Mouse (Mus musculus): ENCODE data around the gene Mroh2a.
"Not testable (repeated sequence)": the region's sequence is repeated elsewhere in the genome, so short reads cannot be mapped to it uniquely, and the experiment has no call there.

Gene Mroh2a

DNA sequence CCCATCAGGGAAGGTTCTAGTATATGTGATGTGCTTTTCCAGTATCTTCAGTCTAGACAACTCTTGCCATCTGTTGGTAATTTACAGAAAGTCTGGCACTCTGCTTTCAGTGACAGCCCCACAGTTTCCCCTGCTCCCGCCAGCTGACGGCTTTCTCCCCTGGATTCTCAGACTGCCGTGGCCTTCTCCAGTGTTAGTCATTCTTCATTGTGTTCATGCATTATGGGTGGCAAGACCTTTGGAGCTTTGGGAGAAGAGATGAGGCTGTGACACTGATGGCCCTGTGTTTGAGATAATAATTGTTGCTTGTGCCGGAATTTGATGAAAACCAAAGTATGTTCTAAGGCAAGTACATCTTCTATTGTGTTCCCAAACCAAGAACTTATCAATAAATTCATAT lies 8.2 kb upstream of the Mroh2a start:
- no peak for DNase-seq (ENCODE audit: low read depth, low spot score)

DNA sequence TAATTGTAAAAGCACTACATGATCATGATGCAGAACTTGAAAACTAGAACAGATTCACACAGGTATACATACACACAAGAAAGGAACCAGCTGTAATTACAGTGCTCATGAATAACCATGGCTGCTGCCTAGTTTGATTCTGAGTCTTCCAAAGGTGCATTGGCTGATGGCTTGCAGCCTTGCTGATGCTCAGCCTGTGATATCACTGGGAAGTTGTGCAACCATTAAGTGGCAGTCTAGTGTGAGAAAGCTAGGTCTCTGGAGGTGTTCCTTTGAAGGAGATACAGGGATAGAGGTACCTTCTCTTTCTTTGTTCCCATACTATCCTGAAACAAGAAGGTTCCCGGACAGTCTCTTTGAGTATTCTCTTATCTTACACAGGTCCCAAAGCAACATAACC lies 7.7 kb upstream of the Mroh2a start:
- no peak for DNase-seq (ENCODE audit: low read depth, low spot score)

DNA sequence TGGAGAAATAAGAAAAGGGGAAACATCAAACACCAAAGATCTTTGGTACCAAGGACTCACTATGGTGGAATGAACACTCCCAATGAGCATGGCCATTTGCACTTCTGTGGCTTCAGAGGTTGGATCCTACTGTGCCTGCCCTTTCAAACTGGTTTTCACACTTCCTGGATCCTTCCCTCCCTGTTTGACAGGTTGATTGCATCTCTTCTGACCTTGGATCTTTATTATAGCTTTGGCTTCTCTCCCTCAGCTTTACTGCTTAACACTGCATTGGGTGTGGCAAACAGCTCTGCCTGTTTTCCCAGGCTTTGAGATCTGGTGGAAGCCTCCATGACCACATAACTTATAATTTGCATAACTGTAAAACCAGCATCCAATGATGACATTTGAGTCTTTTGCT lies 6.5 kb upstream of the Mroh2a start:
- no peak for DNase-seq (ENCODE audit: low read depth, low spot score)

DNA sequence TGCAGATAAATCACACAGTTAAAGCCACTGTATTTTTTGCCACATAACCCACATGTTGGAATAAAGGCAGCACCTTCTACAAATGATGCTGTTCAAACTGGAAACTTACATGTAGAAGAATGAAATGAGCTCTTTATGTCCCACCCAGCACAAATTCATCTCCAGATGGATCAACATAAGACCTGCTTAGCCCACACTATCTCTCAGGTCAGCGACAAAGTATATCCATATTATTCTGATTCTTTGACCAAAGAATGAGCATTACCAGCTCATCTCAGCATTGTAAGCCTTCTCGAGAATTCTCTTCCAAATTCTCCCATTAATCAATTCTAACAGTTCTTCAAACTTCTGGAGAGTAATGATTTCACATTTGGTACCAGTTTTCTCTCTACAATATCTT lies 4.6 kb upstream of the Mroh2a start:
- DNase-seq (ENCODE audit: low read depth, low spot score) = no peak

DNA sequence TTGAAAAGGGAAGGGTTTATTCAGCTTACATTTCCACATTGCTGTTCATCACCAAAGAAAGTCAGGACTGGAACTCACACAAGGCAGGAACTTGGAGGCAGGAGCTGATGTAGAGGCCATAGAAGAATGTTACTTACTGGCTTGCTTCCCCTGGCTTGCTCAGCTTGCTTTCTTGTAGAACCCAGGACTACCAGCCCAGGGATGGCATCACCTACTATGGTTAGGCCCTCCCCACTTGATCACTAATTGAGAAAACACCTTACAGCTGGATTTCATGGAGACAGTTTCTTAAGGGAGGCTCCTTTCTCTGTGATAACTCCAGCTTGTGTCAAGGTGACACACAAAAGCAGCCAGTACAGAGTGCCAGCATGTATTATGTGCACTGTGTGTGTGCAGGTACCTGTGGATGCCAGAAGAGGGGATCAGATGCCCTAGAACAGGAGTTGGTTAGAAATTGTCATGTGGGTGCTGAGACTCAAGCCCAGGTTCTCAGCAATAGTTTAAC lies 3.7 kb upstream of the Mroh2a start:
- DNase-seq (ENCODE audit: low read depth, low spot score) = not testable (repeated sequence)

DNA sequence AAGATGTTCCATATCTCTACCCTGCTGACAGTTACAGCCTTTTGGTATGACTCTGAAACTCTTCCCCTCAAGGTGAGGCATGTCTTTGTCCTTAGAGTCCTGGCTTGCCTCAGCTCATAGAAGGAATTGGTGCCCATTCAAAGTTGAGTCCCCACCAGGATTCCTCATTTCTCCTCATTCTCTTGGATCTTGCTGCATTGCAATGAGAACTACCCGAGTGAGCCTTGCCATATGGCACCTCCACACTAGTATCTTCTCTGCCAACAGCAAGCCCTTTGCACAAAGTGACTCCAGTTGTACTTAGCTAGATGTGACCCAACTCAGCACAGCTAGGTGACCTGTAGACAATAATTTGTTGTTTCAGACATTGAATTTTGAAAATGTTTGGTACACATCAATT lies 3.2 kb upstream of the Mroh2a start:
- DNase-seq (ENCODE audit: low read depth, low spot score) = no peak

DNA sequence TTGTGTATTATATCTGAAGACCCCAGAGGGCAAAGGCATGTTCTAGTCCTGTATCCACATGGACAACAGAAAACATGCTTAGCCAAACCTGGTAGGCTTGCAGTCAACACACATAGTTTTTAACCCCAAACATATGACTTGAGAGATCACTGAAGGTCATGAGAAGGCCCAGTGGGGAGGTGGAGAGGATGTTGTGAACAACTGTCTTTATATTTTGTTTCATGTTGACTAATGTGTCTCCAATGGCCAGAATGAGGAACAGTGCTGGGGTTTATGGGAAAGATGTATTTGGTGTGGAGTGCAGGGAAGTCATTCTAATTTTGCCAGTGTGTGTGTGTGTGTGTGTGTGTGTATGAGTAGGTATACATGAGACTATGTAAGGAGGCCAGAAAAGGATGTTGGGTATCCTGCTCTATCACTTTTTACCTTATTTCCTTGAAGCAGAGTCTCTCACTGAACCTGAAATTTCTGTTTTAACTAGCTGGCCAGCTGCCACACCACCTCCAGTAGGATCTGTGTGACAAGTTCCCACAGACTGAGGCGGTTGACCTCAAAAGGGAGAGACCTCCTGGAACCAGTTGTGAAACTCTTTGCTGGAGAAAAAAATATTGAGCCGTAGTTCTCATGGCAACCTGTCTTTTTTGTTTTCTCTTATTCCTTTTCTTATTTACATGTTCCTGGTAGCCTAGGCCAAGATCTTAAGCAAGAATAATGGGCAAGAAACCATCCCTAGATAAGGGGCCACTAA lies 2.6 kb upstream of the Mroh2a start:
- no peak for DNase-seq (ENCODE audit: low read depth, low spot score)

DNA sequence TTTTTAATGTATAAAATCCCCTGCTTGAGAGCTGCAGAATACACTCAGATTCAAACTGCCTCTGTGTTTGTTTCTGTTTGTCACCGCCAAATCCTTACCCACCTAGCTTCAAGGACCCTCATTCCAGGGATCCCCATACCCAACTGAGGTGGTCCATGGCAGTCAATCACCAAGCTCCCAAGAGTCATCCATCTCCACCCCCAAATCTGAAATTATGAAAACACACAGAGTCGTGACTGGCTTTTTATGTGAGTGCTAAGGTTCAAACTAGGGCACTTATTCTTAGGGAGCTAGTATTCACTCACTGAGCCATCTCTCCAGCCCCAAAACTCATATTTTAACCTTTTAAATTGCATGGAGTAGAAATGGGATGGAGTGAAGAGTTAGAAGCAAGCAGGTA lies 1.5 kb upstream of the Mroh2a start:
- not testable (repeated sequence) for DNase-seq (ENCODE audit: low read depth, low spot score)

DNA sequence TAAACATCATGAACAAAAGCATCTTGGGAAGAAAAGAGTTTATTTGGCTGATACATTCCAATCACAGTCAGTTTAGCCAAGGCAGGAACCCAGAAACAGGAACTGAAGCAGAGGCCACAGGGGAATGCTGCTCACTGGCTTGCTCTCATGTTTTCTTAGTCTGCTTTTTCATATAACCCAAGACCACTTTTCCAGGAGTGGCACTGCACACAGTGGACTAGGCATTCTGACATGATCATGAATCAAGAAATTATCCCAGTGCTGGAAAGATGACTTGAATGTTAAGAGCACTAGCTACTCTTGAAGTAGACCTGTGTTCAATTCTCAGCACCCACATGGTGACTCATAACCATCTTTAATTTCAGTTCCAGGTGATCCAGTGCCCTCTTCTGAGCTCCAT lies 1.0 kb upstream of the Mroh2a start:
- DNase-seq (ENCODE audit: low read depth, low spot score) = no peak

DNA sequence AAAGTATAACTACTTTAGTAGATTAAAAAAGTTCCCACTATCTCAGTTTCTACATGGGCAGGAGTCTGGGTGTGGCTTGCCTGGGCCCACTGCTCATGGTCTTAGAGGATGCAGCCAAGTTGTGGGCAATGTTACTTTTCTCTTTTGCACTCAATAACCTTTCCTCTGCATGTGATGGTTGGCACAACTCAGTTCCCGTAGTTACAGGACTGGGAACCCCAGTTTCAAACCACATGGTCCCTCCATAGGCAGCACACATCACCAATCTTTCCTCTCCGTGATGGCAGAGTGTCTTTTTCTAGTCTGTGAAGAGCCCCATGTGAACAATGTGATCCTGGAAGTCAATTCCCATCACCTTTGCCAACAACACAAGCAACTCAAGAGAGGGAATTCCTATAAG lies 696 bp downstream of the Mroh2a start:
- DNase-seq (ENCODE audit: low read depth, low spot score) = no peak

DNA sequence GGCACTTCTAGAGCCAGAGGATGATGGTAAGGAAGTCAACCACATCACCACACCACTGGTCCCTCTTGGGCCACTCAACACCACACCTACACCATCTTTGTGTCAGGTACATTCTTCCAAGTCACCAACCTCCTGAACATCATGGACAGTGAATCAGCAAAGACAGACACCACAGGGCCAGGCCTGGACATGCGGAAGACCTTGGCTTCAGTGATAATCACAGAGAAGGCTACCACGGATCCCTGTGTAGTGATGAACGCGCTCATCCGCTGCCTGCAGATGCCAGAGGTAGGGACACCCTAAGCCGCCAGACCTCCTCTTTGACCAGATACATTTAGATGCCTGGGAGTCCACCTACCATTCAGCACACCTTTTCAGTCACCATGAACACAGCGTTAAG lies 1.3 kb downstream of the Mroh2a start:
- DNase-seq (ENCODE audit: low read depth, low spot score) = no peak

DNA sequence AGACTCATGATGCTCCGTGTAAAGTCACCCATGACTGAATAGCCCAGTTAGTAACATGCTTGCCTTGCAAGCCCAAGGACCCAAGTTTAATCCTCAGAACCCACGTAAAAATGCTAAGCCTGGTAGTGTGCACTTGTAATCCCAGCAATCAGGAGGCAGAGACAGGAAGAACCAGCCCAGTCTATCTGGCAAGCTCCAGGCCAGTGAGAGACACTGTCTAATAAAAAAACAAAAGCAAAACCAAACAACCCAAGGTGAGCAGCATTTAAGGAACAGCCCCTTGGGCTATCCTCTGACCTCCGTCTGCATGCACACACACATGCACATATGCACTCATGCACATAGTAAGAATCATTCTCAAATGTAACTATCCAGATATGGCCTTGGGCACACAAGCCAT lies 2.8 kb downstream of the Mroh2a start:
- no peak for DNase-seq (ENCODE audit: low read depth, low spot score)

DNA sequence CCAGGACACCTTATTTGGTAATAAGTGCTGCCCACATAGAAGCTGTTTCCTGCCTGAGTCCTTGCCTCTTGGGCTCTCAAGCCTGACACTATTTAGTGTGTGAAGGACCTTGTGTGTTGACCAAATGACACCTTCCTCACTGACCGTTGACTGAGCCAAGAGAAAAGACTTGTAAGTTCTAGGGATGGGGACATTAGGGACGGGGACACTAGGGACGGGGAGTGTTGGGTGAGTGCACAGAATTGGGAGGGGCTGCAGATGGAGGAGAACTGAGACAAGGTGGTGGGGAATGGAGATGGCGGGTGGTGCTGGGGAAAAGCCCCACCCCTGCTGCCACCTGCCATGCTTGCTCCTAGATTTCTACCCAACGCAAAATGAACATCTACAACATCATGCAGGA lies 3.2 kb downstream of the Mroh2a start:
- DNase-seq (ENCODE audit: low read depth, low spot score) = no peak

DNA sequence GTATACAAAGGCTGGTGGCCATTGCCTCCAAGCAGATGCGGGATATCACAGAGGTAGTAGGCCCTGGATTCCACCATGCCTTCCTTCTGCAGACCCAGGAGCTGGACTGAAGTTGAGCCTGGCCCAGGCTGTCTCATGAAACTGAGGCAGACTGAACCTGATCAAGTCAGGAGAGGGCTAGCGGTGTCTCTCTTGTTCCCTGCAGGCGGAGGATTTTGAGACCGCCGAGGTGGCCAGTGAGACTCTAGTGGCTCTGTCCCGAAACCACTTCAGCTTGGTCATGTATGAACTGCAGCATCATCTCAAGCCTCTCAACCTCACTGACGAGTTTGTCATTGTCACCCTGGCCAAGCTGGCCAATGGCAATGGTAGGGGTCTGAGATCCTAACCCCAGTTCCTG lies 3.6 kb downstream of the Mroh2a start:
- no peak for DNase-seq (ENCODE audit: low read depth, low spot score)

DNA sequence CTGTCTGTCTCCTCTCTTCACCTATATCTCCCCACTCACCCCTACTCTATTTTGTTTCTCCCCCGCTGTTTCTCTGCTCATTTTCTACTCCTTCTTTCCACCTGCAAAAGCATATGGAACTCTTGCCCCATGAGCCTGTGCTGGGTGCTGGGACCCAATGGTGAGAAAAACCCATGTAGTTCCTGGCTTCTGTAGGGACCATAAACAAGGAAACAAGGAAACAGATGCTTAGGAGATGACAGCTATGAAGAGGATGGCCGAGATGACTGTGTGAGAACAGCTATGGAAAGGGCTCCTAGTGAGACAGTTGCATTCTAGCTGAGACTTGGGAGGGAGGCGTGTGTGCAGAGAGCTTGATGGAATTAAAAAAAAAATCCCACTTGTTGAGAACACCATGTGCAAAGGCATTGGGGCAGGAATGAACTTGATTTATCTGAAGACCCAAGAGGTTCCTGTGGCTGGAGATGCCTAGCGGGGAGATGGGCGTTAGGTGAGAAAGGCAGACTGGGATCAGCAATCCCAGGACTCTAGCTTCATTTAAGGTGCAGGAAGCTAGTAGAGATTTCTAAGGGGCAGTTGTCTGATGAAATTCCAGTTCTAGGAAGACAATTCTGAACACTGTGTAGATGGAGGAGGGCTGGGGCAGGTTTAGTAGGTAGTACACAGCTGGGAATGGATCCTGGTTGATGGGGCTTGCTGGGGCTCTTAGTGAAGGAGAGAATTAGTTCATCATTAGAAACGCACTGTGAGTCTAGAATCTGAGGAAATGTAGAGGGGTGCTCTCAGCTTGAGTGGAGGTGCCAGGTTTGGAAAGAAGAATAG lies 4.4 kb downstream of the Mroh2a start:
- no peak for DNase-seq (ENCODE audit: low read depth, low spot score)

DNA sequence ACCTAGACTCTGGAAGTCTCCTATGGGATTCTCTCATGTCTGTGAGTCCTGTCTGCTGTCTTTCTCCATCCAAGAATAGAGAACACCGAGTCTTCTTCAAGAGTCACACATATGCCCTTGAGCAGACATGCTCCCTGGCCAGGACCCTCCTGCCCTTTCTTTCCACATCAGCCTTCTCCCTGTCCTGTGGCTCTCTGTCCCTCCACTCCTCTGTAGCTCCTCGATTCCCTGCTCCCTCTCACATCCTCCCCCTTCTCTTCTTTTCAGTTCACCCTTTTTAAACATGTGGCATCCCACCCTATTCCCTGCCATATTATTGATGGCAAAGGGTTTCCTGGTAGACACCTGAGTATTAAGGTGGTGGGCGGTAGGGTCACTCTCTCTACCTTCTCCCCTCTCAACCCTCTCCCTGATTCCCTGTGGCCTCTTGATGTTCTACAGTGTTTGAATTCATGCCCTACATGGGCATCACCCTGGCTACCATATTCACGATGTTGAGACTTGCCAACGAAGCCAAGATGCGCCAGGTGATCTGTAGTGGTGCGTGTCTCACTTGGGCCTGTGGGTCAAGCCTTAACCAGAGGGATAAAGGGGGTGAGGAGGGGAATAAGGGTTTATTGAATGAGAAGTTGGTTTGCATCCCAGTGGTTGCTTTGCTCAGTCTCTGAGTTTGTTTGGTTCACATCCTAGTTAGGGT lies 5.2 kb downstream of the Mroh2a start:
- DNase-seq (ENCODE audit: low read depth, low spot score) = no peak

DNA sequence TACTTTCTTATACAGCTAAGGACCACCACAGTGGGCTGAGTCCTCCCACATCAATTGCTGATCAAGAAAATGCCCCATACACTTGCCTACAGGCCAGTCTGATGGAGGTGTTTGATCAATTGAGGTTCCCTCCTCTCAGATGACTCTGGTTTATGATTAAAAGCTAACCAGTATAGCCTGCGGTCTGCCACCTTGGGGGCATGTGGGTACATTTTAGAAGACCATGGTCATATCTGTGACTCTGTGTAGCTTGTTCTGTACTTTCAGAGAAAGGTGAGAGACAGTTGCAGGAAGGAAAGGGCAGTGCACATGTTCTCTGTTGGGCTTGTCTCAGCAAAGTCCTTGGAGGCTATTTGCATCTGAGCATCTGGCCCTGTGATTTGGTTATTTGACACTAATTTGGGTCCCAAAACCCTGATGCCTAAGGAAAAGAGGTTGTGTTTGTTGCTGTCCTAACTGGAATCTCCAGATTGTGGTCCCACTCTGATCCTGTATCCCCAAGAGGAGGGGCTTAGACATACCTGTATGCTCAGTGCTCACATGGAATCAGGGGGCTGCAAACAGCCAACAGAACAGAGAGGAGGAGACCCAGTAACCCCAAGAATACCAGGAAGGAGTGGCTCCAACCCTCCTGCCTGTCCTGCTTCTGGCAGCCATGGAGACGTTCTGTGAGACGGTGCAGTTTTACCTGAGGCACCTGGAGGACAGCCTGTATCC lies 6.0 kb downstream of the Mroh2a start:
- DNase-seq (ENCODE audit: low read depth, low spot score) = no peak

DNA sequence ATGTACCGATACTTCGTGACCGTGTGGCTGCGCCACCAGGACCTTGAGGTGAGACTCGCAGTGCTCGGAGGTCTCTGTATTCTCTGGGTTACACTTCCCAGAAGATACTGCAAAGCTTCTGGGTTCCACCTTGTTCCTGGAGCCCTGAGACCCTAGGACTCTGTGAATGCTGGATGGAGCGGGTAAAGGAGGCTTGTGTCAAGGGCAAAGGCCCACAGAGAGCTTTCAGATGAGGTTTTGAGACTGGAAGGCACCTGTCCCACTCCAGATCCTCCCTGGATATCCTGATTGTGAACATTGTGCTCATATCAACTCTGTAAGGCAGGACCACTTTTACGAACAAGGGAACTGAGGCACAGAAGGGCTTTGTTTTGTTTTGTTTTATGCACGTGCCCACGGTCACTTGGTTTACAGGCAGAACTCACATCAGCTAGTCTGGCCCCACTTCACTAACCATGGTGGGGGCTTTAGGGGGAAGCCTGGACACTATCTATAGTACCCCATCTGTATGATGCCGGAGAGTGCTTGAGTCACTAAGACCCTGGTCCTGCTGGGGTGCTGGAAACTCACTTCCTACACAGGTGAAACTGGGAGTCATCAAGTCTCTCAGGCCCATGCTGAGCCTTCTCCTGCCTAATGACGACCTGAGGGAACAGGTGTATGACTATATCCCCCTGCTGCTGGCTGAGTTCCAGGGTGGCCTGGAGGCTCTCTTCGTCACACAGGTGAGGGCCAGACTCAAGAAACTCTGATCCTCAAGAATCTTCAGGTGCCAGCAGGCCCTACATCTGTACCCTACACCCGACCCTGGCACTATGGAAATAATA lies 6.8 kb downstream of the Mroh2a start:
- no peak for DNase-seq (ENCODE audit: low read depth, low spot score)

DNA sequence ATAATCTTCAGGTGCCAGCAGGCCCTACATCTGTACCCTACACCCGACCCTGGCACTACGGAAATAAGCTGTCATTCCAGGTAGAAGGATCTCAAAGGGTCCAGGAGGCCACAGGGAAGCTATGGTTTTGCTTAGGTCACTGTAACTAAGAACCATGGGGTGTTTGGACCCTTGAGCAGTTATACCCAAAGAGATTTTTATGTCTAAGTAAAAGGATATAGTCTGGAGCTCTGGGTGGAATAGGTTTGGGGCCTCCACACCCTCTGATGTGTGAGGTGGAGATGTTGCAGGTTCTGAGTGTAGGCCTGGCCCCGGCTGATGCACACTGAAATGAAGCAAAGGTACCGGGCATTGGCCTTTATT lies 7.4 kb downstream of the Mroh2a start:
- no peak for DNase-seq (ENCODE audit: low read depth, low spot score)

DNA sequence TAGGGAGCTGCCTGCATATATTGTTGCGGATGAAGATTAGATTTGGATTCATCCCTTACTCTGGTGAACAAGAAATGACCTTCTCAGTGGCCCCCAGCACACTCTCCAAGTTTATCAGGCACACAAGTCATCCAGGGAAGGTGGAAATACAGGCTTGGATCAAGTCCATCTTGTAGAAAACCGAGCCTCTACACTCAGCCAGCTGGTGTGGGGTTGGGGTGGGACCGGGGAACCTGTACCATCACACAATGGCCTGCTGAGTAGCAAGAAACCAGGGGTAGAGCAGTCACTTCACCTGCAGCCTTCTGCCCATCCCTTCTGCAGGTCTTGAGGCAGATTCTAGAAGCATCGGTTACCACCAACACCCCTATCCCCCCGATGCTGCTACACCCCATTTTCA lies 7.9 kb downstream of the Mroh2a start:
- DNase-seq (ENCODE audit: low read depth, low spot score) = no peak
